In the genomic region with DNA sequence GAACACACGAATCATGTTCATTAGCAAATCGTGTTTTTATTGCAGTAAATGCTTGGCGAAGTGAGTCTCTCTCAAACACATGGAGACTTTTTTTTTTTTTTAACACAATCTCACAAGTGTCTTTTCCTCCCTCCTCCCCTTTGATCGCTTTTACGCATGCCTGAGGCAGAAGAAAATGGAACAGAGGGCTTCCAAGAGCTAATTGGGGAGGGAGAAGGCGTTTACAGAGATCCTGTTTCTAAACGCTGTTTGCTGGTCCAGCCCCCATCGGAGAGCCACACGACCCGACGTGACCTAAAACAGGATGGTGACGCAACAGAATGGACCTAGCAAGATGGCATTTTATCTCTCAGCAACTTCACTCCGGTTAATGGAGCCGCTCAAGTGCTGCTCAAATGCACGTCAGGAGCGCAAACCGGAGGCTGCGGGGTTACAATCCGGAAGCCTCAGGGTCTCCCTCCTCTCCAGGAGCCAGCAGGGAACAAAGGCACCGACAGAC, we compare ENCODE assay signal across 8 mouse cellular contexts.
DNase-seq lines count a peak whose midpoint lies in the region; ATAC-seq and TF ChIP-seq lines count a peak whose summit lies in the region.

No protein-coding gene starts in this region.

- H3K9ac ChIP-seq in liver, postnatal 0 days (replicated peaks), result peak overlapping the region; percentile 13; the same call in 1 of the 2 replicates

- peaks cover 66% of the 10 kb centered on the region for H3K4me1 ChIP-seq in embryonic facial prominence, embryonic 10.5 days
- H3K4me1 ChIP-seq in liver, postnatal 0 days (ENCODE audit: insufficient read depth), result peaks cover 44% of the 10 kb centered on the region

- peak; percentile 21 to 41 for DNase-seq in right cerebral cortex, adult 2 months (ENCODE audit: low spot score in 2 of 2)
- DNase-seq in right cerebral cortex, postnatal 14 days, result no peak
- peak; percentile 79 for DNase-seq in embryonic facial prominence, embryonic 10.5 days (ENCODE audit: low spot score)
- peak; percentile 78 to 79 for DNase-seq in heart, adult 9 months (ENCODE audit: low spot score in 2 of 2)
- DNase-seq in kidney, adult 18-20 months, result peak; percentile 39
- DNase-seq in liver, postnatal 0 days, result peak; percentile 69
- DNase-seq in natural killer cell, adult 2 months (ENCODE audit: low spot score in 2 of 2), result peak; percentile 47 to 66
- DNase-seq in thymus, postnatal 36 days, result peak; percentile 64 to 67

- H3K36me3 ChIP-seq in embryonic facial prominence, embryonic 10.5 days (replicated peaks), result no peaks in the 10 kb centered on the region
- no peaks in the 10 kb centered on the region for H3K36me3 ChIP-seq in liver, postnatal 0 days (replicated peaks; ENCODE audit: insufficient read depth, low read length)

- TF ChIP-seq EP300 in liver, postnatal 0 days (IDR thresholded peaks at IDR 0.05; ENCODE audit: low read depth), result no peak

- H3K4me2 ChIP-seq in liver, postnatal 0 days (ENCODE audit: low read depth, low read length), result peak overlapping the region; percentile 83

- no peaks in the 10 kb centered on the region for H3K9me3 ChIP-seq in embryonic facial prominence, embryonic 10.5 days
- H3K9me3 ChIP-seq in liver, postnatal 0 days (ENCODE audit: low read length), result no peaks in the 10 kb centered on the region

- peak overlapping the region; percentile 58 for H3K4me3 ChIP-seq in embryonic facial prominence, embryonic 10.5 days
- H3K4me3 ChIP-seq in liver, postnatal 0 days (ENCODE audit: low read depth, low read length), result peak overlapping the region; percentile 26

- peak overlapping the region; percentile 93 for H3K27ac ChIP-seq in embryonic facial prominence, embryonic 10.5 days (replicated peaks)
- peak overlapping the region; percentile 64 for H3K27ac ChIP-seq in liver, postnatal 0 days (ENCODE audit: low read depth)

- H3K27me3 ChIP-seq in embryonic facial prominence, embryonic 10.5 days (replicated peaks; ENCODE audit: low read depth, poor library complexity, severe bottlenecking), result no peaks in the 10 kb centered on the region
- no peaks in the 10 kb centered on the region for H3K27me3 ChIP-seq in liver, postnatal 0 days (ENCODE audit: insufficient read depth, low read length)

- peak; percentile 53 for ATAC-seq in liver, postnatal 0 days

- under 1% methylated on average over 20 of the region's 20 CpGs for WGBS in embryonic facial prominence, embryonic 10.5 days
- WGBS in liver, postnatal 0 days (ENCODE audit: insufficient replicate concordance), result under 1% methylated on average over 20 of the region's 20 CpGs

- no peak for TF ChIP-seq CTCF in liver, postnatal 0 days (IDR thresholded peaks at IDR 0.05; ENCODE audit: low read depth)
